Mouse (Mus musculus) ovary, postnatal 10 days (tissue): ENCODE data around the gene Olfr1048.
"Not testable (repeated sequence)": the region's sequence is repeated elsewhere in the genome, so short reads cannot be mapped to it uniquely, and the experiment has no call there.

Experiments used
- DNase-seq: peaks from one replicate; pipeline ENCODE4 v3.0.0; 2022; ENCODE audit warnings: low spot score

Gene Olfr1048

DNA sequence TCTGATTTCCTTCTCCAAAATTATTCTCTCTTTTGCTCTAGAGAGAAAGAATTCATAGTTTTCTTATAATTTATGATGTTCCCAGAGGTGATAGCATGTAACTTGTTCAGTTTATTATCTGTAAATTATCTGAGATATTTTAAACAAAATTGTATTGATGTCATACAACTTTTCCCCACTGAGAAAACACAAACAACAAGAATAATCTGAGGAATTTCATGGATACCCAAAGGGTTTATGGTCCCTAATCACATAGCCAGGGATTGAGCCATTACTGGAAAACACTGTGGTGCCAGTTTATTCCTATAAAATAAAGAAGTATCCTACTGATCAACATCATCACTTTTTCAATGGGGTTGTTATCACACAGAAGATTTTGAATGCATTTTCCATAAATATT, at the start of gene Olfr1048:
TSS of gene Olfr1048 (minus strand) at position 101 of the 400 bp plus-strand sequence.
- DNase-seq = no peak

DNA sequence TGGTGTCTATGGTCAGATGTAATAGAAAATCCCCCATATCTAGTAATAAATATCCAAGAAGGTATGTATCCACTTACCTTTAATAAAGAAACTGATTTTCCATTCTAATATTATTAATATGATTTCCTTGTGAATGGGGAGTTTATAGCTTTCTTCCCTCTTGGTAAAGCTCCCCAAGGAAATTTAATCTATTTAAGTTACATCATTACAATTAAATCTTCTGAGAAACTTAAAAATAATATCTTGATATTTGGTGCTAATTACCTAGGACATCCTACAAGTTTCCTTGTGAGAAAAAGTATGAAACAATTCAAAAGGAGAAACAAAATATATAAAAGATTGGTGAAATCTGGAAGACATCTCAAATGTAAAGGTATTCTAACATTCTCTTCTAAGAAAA, 38.9 kb upstream of the Olfr1048 start, which contains the start of gene Olfr1051:
TSS of gene Olfr1051 (minus strand) at position 101 of the 400 bp plus-strand sequence.
- not testable (repeated sequence) for DNase-seq

DNA sequence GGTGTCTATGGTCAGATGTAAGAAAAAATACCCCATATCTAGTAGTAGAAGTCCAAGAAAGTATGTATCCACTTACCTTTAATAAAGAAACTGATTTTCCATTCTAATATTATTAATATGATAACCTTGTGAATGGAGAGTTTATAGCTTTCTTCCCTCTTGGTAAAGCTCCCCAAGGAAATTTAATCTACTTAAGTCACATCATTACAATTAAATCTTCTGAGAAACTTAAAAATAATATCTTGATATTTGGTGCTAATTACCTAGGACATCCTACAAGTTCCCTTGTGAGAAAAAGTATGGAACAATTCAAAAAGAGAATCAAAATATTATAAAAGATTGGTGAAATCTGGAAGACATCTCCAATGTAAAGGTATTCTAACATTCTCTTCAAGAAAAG, 18.1 kb upstream of the Olfr1048 start, which contains the start of gene Olfr1049:
TSS of gene Olfr1049 (minus strand) at position 101 of the 400 bp plus-strand sequence.
- DNase-seq = not testable (repeated sequence)

DNA sequence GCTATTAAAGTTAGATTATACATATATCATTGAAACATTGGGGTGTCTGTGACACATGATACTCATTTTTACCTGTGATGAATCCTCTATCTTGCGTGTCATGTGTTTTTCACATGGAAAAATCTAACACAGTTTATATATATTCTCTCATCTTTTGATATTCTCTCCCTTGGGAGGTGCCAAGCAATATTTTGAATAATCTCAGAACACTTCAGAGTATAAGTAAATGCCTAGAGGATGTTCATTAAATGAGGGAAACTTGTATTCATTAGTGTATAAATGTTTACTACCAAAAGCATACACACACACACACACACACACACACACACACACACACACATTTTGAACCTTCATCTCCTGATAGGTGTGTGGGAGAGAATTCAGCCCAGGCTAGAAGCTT, 8.8 kb downstream of the Olfr1048 start, which contains the start of gene Olfr1047:
TSS of gene Olfr1047 (minus strand) at position 101 of the 400 bp plus-strand sequence.
- DNase-seq = no peak

GRCm38 (mm10) chr2:86219214-86219613, 20.9 kb downstream of the Olfr1048 start, which contains the start of gene Olfr1046:
Gene Olfr1046 (minus strand): TSS chr2:86219314.
- no peak for DNase-seq

DNA sequence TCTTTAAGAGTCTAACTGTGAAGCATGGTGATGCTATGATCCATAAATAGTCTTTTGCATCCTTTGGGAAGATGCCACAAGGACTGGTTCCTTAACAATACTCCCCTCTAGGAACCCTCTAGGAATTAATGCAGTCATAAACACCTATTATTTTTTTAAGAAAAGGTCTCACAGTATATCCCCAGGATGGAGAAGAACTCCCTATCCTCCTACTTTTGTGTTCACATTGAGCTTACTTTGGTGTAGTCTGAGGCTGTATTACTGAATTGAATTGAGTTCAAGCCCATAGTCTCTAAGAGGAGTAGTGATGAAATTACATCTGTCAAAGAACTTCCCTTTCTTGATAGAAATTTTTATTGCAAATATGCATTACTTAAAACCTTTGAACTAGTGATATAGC, 37.2 kb downstream of the Olfr1048 start, which contains the start of gene Olfr1045:
TSS of gene Olfr1045 (minus strand) at position 101 of the 400 bp plus-strand sequence.
- DNase-seq = no peak

DNA sequence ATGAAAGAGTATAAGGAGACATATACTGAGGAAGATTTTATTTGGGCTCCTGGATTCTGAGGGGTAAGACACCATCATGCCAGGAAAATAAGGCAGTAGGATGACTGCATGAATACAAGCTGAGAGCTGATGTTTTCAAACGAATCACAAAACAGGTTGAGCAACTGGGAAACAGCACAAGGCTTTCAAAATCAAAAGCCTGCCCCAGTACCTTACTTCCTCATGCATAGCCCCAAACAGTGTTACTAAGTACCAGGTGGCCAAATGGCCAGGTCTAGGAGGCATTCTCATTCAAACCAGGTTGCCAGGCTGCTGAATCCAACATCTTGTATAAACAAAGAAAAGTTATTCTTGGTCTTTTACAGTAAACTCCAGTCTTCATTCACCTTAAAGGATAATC, 44.2 kb downstream of the Olfr1048 start:
- DNase-seq = no peak

DNA sequence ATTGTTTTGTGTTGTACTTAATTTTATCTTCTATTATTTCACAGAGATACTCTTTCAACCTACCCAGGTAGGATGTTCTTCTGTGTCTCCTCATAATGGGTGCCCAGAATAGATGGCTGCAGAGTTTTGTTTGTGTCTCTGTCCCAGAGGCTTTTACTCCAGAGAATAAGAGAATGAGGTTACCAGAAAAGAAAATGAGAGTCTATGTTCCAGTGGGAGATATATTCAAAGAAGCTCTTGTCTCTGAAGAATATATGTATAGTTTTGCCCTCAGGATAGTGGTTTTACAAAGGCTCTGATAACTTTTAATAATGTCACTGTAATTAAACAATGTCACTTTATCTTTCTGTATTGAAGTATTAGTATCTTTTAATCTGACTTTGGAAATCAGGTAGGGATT, 54.5 kb downstream of the Olfr1048 start, which contains the start of gene Olfr52:
TSS of gene Olfr52 (minus strand) at position 101 of the 400 bp plus-strand sequence.
- no peak for DNase-seq
